Mouse (Mus musculus): Measurements from ENCODE around the gene Dpp10.

GRCm38 (mm10) chr1:123337877-123338276, 707.5 kb downstream of the Dpp10 start:
- TF ChIP-seq TCF12 (IDR thresholded peaks at IDR 0.05; ENCODE audit: low read depth, low read length) (no peak), GATA1 (IDR thresholded peaks at IDR 0.05; ENCODE audit: low read depth, low read length) (no peak), CTCF (IDR thresholded peaks at IDR 0.05 in 2 of 3, conservative IDR thresholded peaks at IDR 0.05 in 1 of 3; ENCODE audit: control insufficient read depth in 1 of 3, insufficient read depth in 1 of 3, low read depth in 2 of 3, low read length in 3 of 3, poor library complexity in 1 of 3, severe bottlenecking in 1 of 3) (no peak), ZC3H11A (IDR thresholded peaks at IDR 0.05; ENCODE audit: low read depth, low read length) (no peak)
